Mouse (Mus musculus) heart, embryonic 13.5 days (tissue): Measurements from ENCODE around the gene Tmem131l. TPM values are rescaled to one million over a fixed set of nuclear protein-coding genes. Genes with fewer than 3 reads are reported as not detected.
A peak's percentile ranks its signal among the peaks of the same experiment; 100 is the strongest.

Source experiments
- ATAC-seq: fragments of 200-750 bp; cut with Nextera tagmentation; 2 replicates; pipeline ENCODE4 v1.8.0; 2017; ENCODE audit warnings: moderate TSS enrichment; ENCODE audit not compliant: insufficient number of reproducible peaks, low FRiP score, low TSS enrichment; ENCODE audit errors: extremely low read depth
- H3K27ac ChIP-seq: fragments of 300-500 bp; sonication (generic); replicated peaks from 2 replicates; pipeline ENCODE4 v1.5.1; 2015; ENCODE audit warnings: moderate library complexity, mild to moderate bottlenecking, inconsistent platforms
- H3K27me3 ChIP-seq: fragments of 300-500 bp; sonication (generic); replicated peaks from 2 replicates; pipeline ENCODE4 v1.6.1; 2015; ENCODE audit warnings: mild to moderate bottlenecking, inconsistent platforms
- H3K36me3 ChIP-seq: fragments of 300-500 bp; sonication (generic); 2 replicates; pipeline ENCODE4 v1.6.1; 2015; ENCODE audit warnings: mild to moderate bottlenecking, inconsistent platforms
- H3K4me1 ChIP-seq: fragments of 300-500 bp; sonication (generic); 2 replicates; pipeline ENCODE4 v1.6.1; 2015; ENCODE audit warnings: inconsistent platforms
- H3K4me2 ChIP-seq: fragments of 300-500 bp; sonication (generic); 2 replicates; pipeline ENCODE4 v1.6.1; 2015; ENCODE audit warnings: inconsistent platforms, mild to moderate bottlenecking, moderate library complexity
- H3K4me3 ChIP-seq: fragments of 300-500 bp; sonication (generic); 2 replicates; pipeline ENCODE4 v1.5.1; 2015; ENCODE audit warnings: moderate library complexity, mild to moderate bottlenecking, inconsistent platforms
- H3K9ac ChIP-seq: fragments of 300-500 bp; sonication (generic); 2 replicates; pipeline ENCODE4 v1.6.1; 2015; ENCODE audit warnings: inconsistent platforms, mild to moderate bottlenecking, moderate library complexity
- H3K9me3 ChIP-seq: fragments of 300-500 bp; sonication (generic); 2 replicates; pipeline ENCODE4 v1.6.1; 2016; ENCODE audit warnings: inconsistent platforms
- WGBS: fragments of 180-500 bp; shearing (Covaris S2); methylation state at CpG from one replicate; pipeline ENCODE4 v1.1.7; 2015; ENCODE audit warnings: mixed read lengths; 5-methylcytosine and 5-hydroxymethylcytosine counted together
- polyA plus RNA-seq: library from polyadenylated mRNA; unstranded; fragments of >200 nt; fragmentation: Nextera tagmentation; extraction: Ambion mirVana; gene quantifications from 2 replicates; pipeline ENCODE4 v1.2.1, GENCODE M21; 2015

The Tmem131l gene
- polyA plus RNA-seq, 1 experiment from 2014 or later, result 24.0 TPM

- WGBS, result 75% methylated on average over 4 of the region's 4 CpGs
- H3K4me1 ChIP-seq, result peaks cover 59% of the 10 kb centered on the region
- ATAC-seq, result no peak
These were observed 70.9 kb downstream of the Tmem131l start for GRCm38 (mm10) chr3:83969081-83969480.

GRCm38 (mm10) chr3:83967791-83968190 lies 72.2 kb downstream of the Tmem131l start:
- Histone ChIP-seq H3K36me3 (peaks cover 5% of the 10 kb centered on the region; the same call in 1 of the 2 replicates), H3K9ac (no peak overlapping the region), H3K4me2 (no peak overlapping the region), H3K9me3 (no peaks in the 10 kb centered on the region), H3K4me1 (peaks cover 62% of the 10 kb centered on the region), H3K27me3 (no peaks in the 10 kb centered on the region), H3K4me3 (no peak overlapping the region), H3K27ac (no peak overlapping the region)
- no peak for ATAC-seq
- 86% methylated on average over 3 of the region's 3 CpGs for WGBS

More at GRCm38 (mm10) chr3:83969081-83969480, 70.9 kb downstream of the Tmem131l start:
- Histone ChIP-seq H3K27ac (no peak overlapping the region), H3K9me3 (no peaks in the 10 kb centered on the region), H3K9ac (no peak overlapping the region), H3K4me3 (no peak overlapping the region), H3K27me3 (no peaks in the 10 kb centered on the region), H3K36me3 (peaks cover 5% of the 10 kb centered on the region; the same call in 1 of the 2 replicates), H3K4me2 (no peak overlapping the region)

GRCm38 (mm10) chr3:83965333-83965732 lies 74.6 kb downstream of the Tmem131l start:
- H3K4me2 ChIP-seq, result no peak overlapping the region
- H3K27me3 ChIP-seq, result no peaks in the 10 kb centered on the region
- no peak overlapping the region for H3K9ac ChIP-seq
- WGBS, result 70% methylated on average over 2 of the region's 2 CpGs
- peaks cover 59% of the 10 kb centered on the region for H3K4me1 ChIP-seq
- ATAC-seq, result no peak
- peaks cover 13% of the 10 kb centered on the region for H3K36me3 ChIP-seq
- peak overlapping the region; percentile 41; the same call in 1 of the 2 replicates for H3K27ac ChIP-seq
- no peaks in the 10 kb centered on the region for H3K9me3 ChIP-seq
- H3K4me3 ChIP-seq, result no peak overlapping the region

GRCm38 (mm10) chr3:83963705-83964104 lies 76.3 kb downstream of the Tmem131l start:
- Histone ChIP-seq H3K4me2 (no peak overlapping the region), H3K27ac (peak overlapping the region; percentile 12; the same call in 1 of the 2 replicates), H3K27me3 (no peaks in the 10 kb centered on the region), H3K4me1 (peaks cover 52% of the 10 kb centered on the region), H3K9me3 (no peaks in the 10 kb centered on the region), H3K9ac (0 out of 2 replicates have a peak overlapping the region, but pooled peaks have one; percentile 33), H3K4me3 (no peak overlapping the region), H3K36me3 (peaks cover 29% of the 10 kb centered on the region)
- no peak for ATAC-seq
- WGBS, result 62% methylated on average over 5 of the region's 5 CpGs

GRCm38 (mm10) chr3:83962571-83962970 lies 77.4 kb downstream of the Tmem131l start:
- Histone ChIP-seq H3K4me3 (no peak overlapping the region), H3K9ac (no peak overlapping the region), H3K4me1 (peaks cover 52% of the 10 kb centered on the region), H3K9me3 (no peaks in the 10 kb centered on the region), H3K36me3 (peaks cover 38% of the 10 kb centered on the region), H3K27ac (peak overlapping the region; percentile 57), H3K4me2 (peak overlapping the region; percentile 5; the same call in 1 of the 2 replicates), H3K27me3 (no peaks in the 10 kb centered on the region)
- 22% methylated on average over 3 of the region's 3 CpGs for WGBS
- peak; percentile 51; the same call in 1 of the 2 replicates for ATAC-seq

GRCm38 (mm10) chr3:83962076-83962475 lies 77.9 kb downstream of the Tmem131l start:
- H3K27me3 ChIP-seq, result no peaks in the 10 kb centered on the region
- 0 out of 2 replicates have a peak overlapping the region, but pooled peaks have one; percentile 3 for H3K27ac ChIP-seq
- ATAC-seq, result no peak
- no peak overlapping the region for H3K9ac ChIP-seq
- no peaks in the 10 kb centered on the region for H3K9me3 ChIP-seq
- peaks cover 40% of the 10 kb centered on the region for H3K36me3 ChIP-seq
- no peak overlapping the region for H3K4me3 ChIP-seq
- 55% methylated on average over 7 of the region's 7 CpGs for WGBS
- H3K4me2 ChIP-seq, result peak overlapping the region; percentile 5; the same call in 1 of the 2 replicates
- peaks cover 52% of the 10 kb centered on the region for H3K4me1 ChIP-seq

- H3K9ac ChIP-seq, result no peak overlapping the region
- no peak for ATAC-seq
These were observed 80.9 kb downstream of the Tmem131l start for GRCm38 (mm10) chr3:83958951-83959681.

GRCm38 (mm10) chr3:83953879-83954278 lies 86.1 kb downstream of the Tmem131l start:
- Histone ChIP-seq H3K9ac (no peak overlapping the region), H3K36me3 (peaks cover 33% of the 10 kb centered on the region), H3K27me3 (no peaks in the 10 kb centered on the region), H3K9me3 (no peaks in the 10 kb centered on the region), H3K27ac (peak overlapping the region; percentile 31; the same call in 1 of the 2 replicates), H3K4me2 (no peak overlapping the region), H3K4me3 (no peak overlapping the region), H3K4me1 (peaks cover 35% of the 10 kb centered on the region)
- 50% methylated on average over 8 of the region's 8 CpGs for WGBS
- ATAC-seq, result no peak

More at GRCm38 (mm10) chr3:83958951-83959681, 80.9 kb downstream of the Tmem131l start:
- H3K27ac ChIP-seq, result no peak overlapping the region
- no peak overlapping the region for H3K4me3 ChIP-seq
- peaks cover 39% of the 10 kb centered on the region for H3K4me1 ChIP-seq
- H3K4me2 ChIP-seq, result no peak overlapping the region
- H3K27me3 ChIP-seq, result no peaks in the 10 kb centered on the region
- no peaks in the 10 kb centered on the region for H3K9me3 ChIP-seq
- 82% methylated on average over 7 of the region's 7 CpGs for WGBS
- H3K36me3 ChIP-seq, result peaks cover 50% of the 10 kb centered on the region

- ATAC-seq, result no peak
- no peak overlapping the region for H3K27ac ChIP-seq
- H3K36me3 ChIP-seq, result peaks cover 8% of the 10 kb centered on the region; the same call in 1 of the 2 replicates
- no peaks in the 10 kb centered on the region for H3K27me3 ChIP-seq
- H3K9ac ChIP-seq, result no peak overlapping the region
- no peaks in the 10 kb centered on the region for H3K9me3 ChIP-seq
- 66% methylated on average over 4 of the region's 4 CpGs for WGBS
- H3K4me1 ChIP-seq, result peaks cover 48% of the 10 kb centered on the region
- no peak overlapping the region for H3K4me3 ChIP-seq
- H3K4me2 ChIP-seq, result no peak overlapping the region
These were observed 91.2 kb downstream of the Tmem131l start for GRCm38 (mm10) chr3:83948801-83949200.

- no peaks in the 10 kb centered on the region for H3K9me3 ChIP-seq
- H3K36me3 ChIP-seq, result 0 out of 2 replicates have a peak, but pooled peaks cover 8% of the 10 kb centered on the region
- 56% methylated on average over 8 of the region's 8 CpGs for WGBS
- ATAC-seq, result no peak
- no peak overlapping the region for H3K4me3 ChIP-seq
- peaks cover 41% of the 10 kb centered on the region for H3K4me1 ChIP-seq
- no peak overlapping the region for H3K27ac ChIP-seq
- no peak overlapping the region for H3K4me2 ChIP-seq
- no peak overlapping the region for H3K9ac ChIP-seq
- H3K27me3 ChIP-seq, result no peaks in the 10 kb centered on the region
These were observed 92.3 kb downstream of the Tmem131l start for GRCm38 (mm10) chr3:83947476-83948245.

GRCm38 (mm10) chr3:83946848-83947247 lies 93.1 kb downstream of the Tmem131l start:
- WGBS, result 50% methylated on average over 1 of the region's 1 CpGs
- Histone ChIP-seq H3K27me3 (no peaks in the 10 kb centered on the region), H3K9me3 (no peaks in the 10 kb centered on the region), H3K36me3 (peaks cover 13% of the 10 kb centered on the region; the same call in 1 of the 2 replicates), H3K4me3 (no peak overlapping the region), H3K27ac (no peak overlapping the region), H3K4me1 (peaks cover 41% of the 10 kb centered on the region), H3K4me2 (no peak overlapping the region), H3K9ac (no peak overlapping the region)
- ATAC-seq, result no peak
